Mouse (Mus musculus): Measurements from ENCODE around the gene Zgpat.

Zgpat gene

GRCm38 (mm10) chr2:181364860-181365596 is at the start of gene Zgpat, which contains the start of gene Arfrp1:
TSS of gene Zgpat (plus strand) at chr2:181364928.
TSS of gene Arfrp1 (minus strand) at chr2:181365404.
- peak; percentile 72 for DNase-seq (ENCODE audit: low read depth in 2 of 2, low spot score in 2 of 2)

- peak; percentile 69 to 80 for DNase-seq (ENCODE audit: low read depth in 2 of 2, low spot score in 2 of 2)
Observed at GRCm38 (mm10) chr2:181319248-181320102, 45.3 kb upstream of the Zgpat start, which contains the start of gene Rtel1. TSS of gene Rtel1 (plus strand) at chr2:181319739.

GRCm38 (mm10) chr2:181320103-181320499 is 44.6 kb upstream of the Zgpat start:
- DNase-seq (ENCODE audit: low read depth in 2 of 2, low spot score in 2 of 2) = no peak

- no peak for DNase-seq (ENCODE audit: low read depth in 2 of 2, low spot score in 2 of 2)
Observed at GRCm38 (mm10) chr2:181322136-181322535, 42.6 kb upstream of the Zgpat start.

- no peak for DNase-seq (ENCODE audit: low read depth in 2 of 2, low spot score in 2 of 2)
Observed at GRCm38 (mm10) chr2:181326098-181326497, 38.6 kb upstream of the Zgpat start.

- no peak for DNase-seq (ENCODE audit: low read depth in 2 of 2, low spot score in 2 of 2)
Observed at GRCm38 (mm10) chr2:181332542-181332941, 32.2 kb upstream of the Zgpat start.

GRCm38 (mm10) chr2:181334023-181334422 is 30.7 kb upstream of the Zgpat start:
- peak; percentile 60 to 81 for DNase-seq (ENCODE audit: low read depth in 2 of 2, low spot score in 2 of 2)

GRCm38 (mm10) chr2:181340426-181340825 is 24.3 kb upstream of the Zgpat start:
- DNase-seq (ENCODE audit: low read depth in 2 of 2, low spot score in 2 of 2) = no peak

- DNase-seq (ENCODE audit: low read depth in 2 of 2, low spot score in 2 of 2) = no peak
Observed at GRCm38 (mm10) chr2:181342766-181343165, 22.0 kb upstream of the Zgpat start.

- no peak for DNase-seq (ENCODE audit: low read depth in 2 of 2, low spot score in 2 of 2)
Observed at GRCm38 (mm10) chr2:181356780-181357179, 7.9 kb upstream of the Zgpat start.

GRCm38 (mm10) chr2:181363946-181364345 is 782 bp upstream of the Zgpat start:
- DNase-seq (ENCODE audit: low read depth in 2 of 2, low spot score in 2 of 2) = no peak

- DNase-seq (ENCODE audit: low read depth in 2 of 2, low spot score in 2 of 2) = no peak
Observed at GRCm38 (mm10) chr2:181364487-181364859, 255 bp upstream of the Zgpat start.

- peak in 1 of 2 experiments; percentile 19 for DNase-seq (ENCODE audit: low read depth in 2 of 2, low spot score in 2 of 2)
Observed at GRCm38 (mm10) chr2:181365655-181366075, 937 bp downstream of the Zgpat start.

- DNase-seq (ENCODE audit: low read depth in 2 of 2, low spot score in 2 of 2) = no peak
Observed at GRCm38 (mm10) chr2:181370001-181370400, 5.3 kb downstream of the Zgpat start.

- peak; percentile 46 to 68 for DNase-seq (ENCODE audit: low read depth in 2 of 2, low spot score in 2 of 2)
Observed at GRCm38 (mm10) chr2:181375787-181376186, 11.1 kb downstream of the Zgpat start.

GRCm38 (mm10) chr2:181377230-181377629 is 12.5 kb downstream of the Zgpat start:
- peak in 1 of 2 experiments; percentile 35 for DNase-seq (ENCODE audit: low read depth in 2 of 2, low spot score in 2 of 2)

GRCm38 (mm10) chr2:181378701-181379100 is 14.0 kb downstream of the Zgpat start:
- no peak for DNase-seq (ENCODE audit: low read depth in 2 of 2, low spot score in 2 of 2)

GRCm38 (mm10) chr2:181379778-181380177 is 15.1 kb downstream of the Zgpat start, which contains the start of gene Lime1:
TSS of gene Lime1 (plus strand) at chr2:181380078.
- no peak for DNase-seq (ENCODE audit: low read depth in 2 of 2, low spot score in 2 of 2)

GRCm38 (mm10) chr2:181380251-181380650 is 15.5 kb downstream of the Zgpat start:
- DNase-seq (ENCODE audit: low read depth in 2 of 2, low spot score in 2 of 2) = no peak

- peak; percentile 50 to 65 for DNase-seq (ENCODE audit: low read depth in 2 of 2, low spot score in 2 of 2)
Observed at GRCm38 (mm10) chr2:181381107-181381506, 16.4 kb downstream of the Zgpat start.

GRCm38 (mm10) chr2:181381631-181382306 is 17.0 kb downstream of the Zgpat start:
- no peak for DNase-seq (ENCODE audit: low read depth in 2 of 2, low spot score in 2 of 2)

Data from CD8-positive naive resting alpha-beta T cell, adult 2 months (primary cell).